Mouse (Mus musculus) E14TG2a.4 (cell line): Measurements from ENCODE around the gene Zfp277.

Experiments used
- CTCF ChIP-seq: conservative IDR thresholded peaks from 2 replicates; pipeline ENCODE4 v1.5.1; 2014; ENCODE audit warnings: low read length
- NANOG ChIP-seq: IDR thresholded peaks from 2 replicates; pipeline ENCODE4 v1.6.1; 2014; ENCODE audit warnings: borderline replicate concordance, low read length, mixed read lengths
- POU5F1 ChIP-seq: IDR thresholded peaks from 2 replicates; pipeline ENCODE4 v1.6.1; 2014; ENCODE audit warnings: low read length, borderline replicate concordance

GRCm38 (mm10) chr12:40447561-40448355 lies 2.1 kb upstream of the Zfp277 start:
- no peak for TF ChIP-seq CTCF
- TF ChIP-seq NANOG: no peak
- no peak for TF ChIP-seq POU5F1
